Mouse (Mus musculus): ENCODE results near the gene Prickle2.
A peak's percentile ranks its signal among the peaks of the same experiment; 100 is the strongest.

Prickle2 gene

DNA sequence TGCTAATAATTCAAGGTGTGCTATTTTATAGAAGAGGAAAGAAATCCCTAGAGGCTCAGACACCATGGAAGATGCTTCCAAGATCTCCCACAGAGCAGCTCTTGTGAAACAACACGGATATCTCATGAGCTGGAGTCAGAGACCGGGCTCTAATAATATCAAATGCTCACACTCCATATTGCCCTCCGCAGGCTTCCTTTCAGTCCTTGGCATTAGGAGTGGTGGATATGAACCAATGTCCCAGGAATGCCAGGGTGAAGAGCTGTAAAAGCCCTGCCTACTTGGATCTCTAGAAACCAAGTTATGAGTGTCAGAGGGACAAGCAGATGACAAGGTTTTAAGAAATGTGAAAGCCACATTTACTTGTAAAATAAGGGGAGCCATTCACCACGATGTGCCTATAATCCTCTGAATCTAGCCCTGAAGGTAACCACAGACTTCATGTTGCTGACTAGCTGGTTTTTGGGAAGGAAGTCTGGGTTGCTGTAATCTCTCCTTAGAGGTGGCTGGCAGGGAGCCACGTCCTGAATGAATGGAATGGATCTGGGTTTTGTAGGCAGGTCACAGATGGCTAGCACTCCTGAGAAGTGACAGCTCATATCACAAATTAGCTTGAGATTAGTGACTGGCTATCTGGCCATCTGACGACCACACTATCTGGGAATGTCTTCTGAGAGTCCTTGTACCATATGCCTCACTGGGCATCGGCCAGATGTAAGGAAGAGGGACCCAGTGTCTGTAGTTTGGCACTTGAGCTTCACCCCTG is 278.4 kb downstream of the Prickle2 start:
- DNase-seq: peak in 1 of 2 experiments; percentile 19

DNA sequence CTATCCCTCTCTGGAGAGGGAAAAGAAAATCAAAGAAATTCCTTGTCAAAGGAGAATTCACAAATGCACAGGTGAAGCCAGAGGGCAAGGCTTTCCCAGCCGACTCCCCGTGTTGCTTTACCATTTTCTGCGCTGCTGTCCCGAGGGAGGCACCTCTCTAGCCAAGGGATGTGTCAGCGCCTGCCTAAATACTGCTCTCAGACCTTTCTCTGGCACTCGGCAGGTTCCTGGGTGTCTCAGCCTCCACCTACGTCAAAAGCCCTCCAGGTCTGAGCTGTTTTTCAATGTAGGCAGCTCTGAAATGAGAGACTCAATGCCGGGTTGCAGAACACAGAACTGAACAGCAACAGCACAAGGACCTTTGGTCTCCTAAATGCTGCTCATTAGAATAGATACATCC is 280.1 kb downstream of the Prickle2 start:
- no peak for DNase-seq

DNA sequence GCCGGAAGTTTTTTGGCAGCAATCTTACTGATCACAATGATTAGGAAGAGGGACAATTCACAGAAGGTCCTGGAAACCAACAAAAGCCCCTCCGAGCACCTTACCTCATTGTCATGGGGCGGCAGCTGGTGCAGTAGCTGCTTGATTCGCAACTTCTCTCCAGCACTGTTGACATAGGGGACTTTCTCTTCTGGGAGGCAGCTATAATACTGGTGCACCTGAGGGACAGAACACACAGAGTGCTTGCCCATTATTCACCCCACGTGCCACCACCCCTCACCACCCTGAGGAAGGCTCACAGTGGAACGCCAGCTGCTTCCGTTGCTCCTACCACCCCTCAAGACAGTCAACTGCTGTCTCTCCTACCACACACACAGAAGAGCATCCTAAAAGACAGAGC is 280.5 kb downstream of the Prickle2 start:
- no peak for DNase-seq

DNA sequence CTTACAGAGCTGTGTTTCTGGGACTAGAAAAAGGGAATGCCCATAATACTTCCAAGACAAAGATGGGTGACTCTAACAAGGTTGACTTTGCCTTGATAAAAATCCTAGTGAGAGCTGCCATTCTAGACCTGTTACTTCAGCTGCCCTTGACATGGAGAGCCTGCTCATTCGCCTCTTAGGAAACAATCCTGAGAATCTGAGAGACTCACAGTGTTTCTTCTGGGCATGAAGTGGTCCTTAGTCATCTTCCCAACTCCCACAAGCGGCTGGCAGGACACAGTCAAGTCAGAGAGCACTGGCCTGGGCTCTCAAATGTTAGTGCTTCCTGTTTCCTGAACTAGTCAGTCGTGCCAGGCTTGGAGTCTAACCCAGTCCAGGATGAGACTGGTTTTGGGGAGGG is 281.0 kb downstream of the Prickle2 start:
- no peak for DNase-seq

DNA sequence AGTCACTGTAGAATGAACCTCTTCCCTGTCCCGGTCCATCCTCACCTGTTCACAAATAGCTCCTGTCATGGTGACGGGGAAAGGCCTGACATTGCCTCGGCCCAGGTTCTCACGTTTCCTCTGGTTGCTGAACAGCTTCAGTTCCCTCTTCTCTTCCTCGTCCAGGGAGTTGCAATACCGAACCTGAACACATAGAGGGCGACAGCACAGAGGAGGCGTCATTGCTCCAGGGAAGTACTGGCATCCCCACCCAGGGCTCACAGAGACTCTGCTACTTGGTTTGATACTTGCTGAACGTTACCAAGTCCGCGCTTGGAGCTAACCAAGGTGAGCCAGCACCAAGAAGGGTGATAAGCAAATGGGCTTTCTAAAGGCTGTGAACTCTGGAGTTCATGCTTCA is 283.7 kb downstream of the Prickle2 start:
- peak; percentile 11 to 63 for DNase-seq

DNA sequence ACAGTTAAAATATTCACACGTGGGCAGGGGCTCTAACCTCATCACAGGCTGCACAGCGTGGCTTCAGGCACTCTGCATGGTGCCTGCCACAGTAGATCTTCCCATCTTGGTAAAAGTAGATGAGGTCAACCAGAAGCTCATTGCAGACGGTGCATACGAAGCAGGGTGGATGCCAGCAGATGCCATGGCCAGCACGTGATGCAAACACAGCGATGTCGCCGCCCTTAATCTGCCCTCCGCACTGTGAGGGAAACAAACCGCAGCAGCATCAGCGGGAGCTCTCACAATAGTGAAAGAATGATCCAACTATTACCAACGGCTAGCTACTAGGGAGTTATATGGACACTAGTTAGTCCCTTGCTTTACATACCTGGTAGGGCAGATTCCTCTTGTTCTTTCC is 285.8 kb downstream of the Prickle2 start:
- DNase-seq: no peak

DNA sequence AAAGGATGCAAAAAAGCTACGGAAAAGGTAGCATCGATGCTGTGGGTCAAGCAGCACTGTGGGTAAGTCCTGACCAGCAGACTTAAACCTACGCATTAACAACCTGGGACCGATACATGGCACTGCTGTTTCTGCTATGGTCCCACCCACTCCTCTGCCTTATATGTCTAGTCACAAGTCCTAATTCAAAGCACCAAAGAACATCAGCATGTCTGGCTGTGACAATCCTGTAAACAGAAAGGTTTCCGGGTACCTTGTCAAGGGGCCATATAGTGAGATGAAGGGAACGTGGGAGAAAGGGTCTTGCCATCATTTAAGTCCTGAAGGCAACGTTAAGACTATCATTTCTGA is 290.6 kb downstream of the Prickle2 start:
- no peak for DNase-seq

DNA sequence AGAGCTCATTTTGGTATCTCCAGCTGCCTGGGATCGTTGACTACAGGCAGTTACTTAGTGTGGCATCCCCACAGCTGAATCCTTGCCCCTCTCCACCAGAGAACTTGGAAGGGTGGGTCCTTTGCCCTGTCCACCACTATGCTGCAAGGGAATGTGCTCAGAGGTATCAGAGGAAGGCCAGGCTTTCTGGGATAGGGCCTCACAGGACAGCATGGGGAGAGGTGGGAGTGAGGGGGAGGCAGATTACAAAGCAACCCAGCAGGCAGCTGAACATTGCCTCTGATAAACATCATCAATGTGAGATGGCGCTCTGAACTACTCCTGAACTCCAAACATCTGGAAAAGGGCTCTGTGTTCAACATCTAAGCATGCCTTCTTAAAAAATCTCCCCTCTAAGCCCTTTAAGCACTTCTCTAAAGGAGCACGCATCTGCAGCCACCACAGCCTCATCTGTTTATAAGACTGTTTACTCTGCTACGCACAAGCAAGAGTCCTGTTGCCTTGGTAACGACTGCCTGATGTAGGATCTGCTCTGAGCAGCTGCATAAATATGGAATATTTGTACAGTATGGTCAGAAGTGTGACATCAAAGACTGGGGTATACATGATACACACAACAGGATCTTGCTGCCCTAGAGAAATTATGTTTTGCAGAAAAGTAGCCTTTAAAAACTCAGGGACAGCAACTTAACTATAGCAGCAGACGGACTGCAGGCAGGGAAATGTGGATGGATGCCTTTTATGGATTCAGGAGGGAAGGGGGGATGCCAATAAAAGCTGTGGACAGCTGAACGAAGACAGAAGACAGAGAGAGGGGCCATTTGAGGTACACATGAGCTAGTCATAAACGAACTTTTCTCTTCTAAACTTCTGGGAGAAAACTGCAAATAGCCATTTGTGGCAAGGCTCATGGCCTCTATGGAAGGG is 291.2 kb downstream of the Prickle2 start:
- no peak for DNase-seq

DNA sequence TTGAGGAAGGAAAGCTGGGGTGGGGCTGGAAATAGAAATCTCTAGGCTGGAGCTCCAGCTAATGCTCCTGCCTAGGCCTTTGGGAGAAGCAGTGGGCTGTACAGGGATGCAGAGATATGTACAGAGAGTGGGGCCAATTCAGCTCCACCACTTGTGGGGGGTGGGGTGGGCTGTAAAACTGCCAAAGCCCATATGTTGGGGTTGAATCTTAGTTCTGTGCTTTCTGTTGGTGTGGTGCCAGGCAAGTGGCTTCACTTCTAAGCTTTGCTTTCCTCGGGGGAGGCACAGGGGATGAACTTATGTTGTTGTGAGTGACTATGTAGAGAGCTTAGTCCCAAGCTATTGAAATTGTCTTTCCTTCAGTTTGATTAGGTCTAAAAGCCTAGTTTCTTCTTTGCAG is 292.0 kb downstream of the Prickle2 start:
- no peak for DNase-seq

DNA sequence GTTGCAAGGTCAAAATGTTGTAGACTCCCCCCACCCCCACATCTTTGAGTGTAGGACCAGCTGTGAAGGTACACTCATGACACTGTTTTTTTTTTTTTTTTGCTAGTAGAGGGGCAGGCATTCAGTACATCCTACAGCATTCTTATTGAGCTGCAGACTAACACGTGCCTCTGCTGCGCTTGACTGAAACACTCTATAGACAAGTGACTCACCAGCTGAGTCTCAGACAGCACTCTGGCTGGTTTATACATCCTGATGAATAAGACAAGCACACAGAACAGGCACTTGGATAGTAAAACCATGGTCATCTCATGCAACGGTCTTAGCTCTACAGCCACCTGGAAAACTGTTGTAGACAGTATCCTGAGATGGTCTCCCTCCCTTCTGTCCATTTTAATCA is 296.2 kb downstream of the Prickle2 start:
- no peak for DNase-seq

DNA sequence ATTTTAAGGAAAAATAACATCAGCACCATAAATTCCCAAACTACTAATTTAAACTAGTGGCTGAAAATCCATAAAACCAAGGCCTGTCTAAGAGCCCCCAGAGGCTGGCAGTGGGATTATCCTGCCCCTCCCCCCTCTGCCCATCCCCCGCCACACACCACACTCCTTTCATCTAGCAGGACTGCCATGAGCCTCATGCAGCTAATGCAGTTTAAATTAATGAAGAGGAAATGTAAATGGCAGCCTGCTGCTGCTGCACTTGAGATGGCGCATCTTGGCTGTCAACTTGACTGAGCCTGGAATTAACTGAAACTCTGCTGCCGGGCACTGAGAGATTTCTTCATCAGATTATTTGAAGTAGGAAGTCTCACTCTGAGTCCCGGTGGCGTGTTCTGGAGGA is 298.7 kb downstream of the Prickle2 start:
- no peak for DNase-seq

DNA sequence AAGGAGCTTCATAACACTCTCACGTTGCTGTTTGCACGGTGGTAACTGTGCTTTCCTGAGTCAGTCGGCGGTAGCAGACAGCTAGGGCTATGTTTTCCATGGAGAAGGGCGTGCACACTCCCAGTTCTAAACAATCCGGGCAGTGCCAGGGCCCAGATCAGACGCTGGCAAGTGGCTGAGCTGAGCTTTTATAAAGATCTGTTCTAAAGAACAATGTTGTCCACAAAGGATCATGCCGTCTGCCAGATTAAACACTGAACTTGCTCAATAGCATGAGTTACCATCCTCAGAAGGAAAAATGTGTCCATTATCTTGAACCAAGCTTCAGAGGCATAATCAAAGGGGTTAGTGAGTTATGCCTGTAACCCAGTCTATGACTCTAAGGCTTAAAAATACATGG is 300.4 kb downstream of the Prickle2 start:
- no peak for DNase-seq

DNA sequence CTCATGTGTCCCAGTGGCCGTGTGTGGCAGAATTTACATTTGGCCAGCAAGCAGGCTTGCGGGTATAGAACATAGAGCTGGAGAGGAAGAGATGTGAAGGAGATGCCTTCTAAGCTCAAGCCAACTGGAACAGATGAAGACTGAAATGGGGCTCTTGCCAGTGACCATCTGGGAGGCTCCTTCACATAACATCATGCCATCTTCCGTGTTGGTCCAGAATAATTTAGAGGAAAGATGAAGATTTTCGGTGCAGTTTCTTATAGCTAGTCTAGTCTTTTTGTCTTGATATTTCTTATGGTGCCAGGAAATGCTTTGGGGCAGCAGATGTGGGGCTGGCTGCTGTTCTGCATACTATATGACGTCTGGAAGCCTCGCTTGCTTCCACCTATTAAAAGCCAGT is 308.1 kb downstream of the Prickle2 start:
- DNase-seq: no peak

DNA sequence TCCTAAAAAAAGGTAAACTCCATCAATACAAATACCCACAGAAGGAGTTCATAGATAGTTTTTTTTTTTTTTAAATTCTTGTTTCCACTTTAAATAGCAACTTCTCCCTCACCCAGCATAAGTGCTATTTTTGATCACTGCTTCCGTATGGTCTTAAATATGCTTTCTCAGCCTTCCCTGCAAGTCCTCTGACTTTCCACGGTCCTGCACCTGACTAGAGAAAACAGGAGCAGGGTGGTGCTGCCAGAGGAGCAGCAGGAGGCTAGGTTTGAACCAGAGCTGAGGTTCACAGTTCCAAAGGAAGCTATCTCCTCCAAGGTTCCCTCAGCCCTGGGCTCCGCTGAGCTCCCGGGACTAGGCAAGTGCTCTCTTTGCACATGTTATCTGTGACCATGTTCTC is 310.4 kb downstream of the Prickle2 start:
- DNase-seq: no peak

DNA sequence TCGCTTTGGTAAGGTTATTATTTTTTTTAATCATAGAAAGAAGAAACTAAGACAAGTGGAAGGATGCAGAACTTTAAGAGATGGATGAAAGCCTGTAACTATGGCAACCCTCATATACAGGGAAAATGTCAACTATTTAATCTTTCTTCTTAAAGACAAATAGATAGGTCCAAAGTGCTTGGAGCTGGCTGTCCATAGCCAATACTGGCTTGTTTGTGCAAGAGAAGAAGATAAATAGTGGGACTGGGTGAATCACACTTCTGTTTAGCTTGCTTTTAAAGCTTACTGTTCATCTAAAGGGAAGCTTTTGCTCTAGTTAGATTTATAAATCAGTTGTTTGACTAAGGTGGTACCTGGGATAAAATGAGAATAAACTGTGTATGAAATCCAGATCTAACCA is 310.8 kb downstream of the Prickle2 start:
- DNase-seq: no peak

DNA sequence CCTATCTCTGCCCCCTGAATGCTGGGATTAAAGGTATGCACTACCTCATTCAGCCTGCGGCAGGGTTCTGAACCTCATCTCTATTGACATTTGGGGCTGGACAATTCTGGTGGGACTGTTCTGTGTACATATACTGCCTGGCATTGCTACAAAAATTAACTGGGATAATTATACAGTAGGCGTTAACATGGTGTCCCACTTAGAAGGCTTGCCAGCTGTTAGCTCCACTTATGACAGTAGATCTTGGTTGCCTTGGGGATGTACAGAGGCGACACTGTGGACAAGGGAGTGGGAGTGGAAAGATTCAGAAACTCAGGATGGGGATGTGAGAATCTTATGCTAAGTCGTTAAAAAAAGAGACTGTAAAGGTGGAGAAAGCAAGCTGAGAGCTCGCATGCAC is 311.3 kb downstream of the Prickle2 start:
- no peak for DNase-seq

DNA sequence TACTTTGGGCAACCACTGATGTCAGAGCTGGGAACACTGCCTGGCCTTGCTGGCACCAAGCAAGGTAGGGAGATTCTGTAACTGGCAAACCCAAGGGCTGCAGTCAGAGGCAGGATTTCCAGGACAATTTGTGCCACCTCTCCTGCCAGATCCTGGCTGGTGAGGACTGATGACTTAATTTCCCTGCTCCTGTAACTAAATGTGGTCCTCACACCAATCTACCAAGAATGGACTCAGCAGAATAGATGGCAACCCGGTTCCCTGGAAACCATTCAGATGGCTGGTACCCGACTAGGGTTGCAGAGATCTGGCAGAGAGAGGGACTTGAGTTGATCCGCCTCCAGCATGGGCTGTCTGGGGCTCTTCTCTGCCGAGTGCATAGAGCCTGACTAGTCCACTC is 315.6 kb downstream of the Prickle2 start:
- no peak for DNase-seq

DNA sequence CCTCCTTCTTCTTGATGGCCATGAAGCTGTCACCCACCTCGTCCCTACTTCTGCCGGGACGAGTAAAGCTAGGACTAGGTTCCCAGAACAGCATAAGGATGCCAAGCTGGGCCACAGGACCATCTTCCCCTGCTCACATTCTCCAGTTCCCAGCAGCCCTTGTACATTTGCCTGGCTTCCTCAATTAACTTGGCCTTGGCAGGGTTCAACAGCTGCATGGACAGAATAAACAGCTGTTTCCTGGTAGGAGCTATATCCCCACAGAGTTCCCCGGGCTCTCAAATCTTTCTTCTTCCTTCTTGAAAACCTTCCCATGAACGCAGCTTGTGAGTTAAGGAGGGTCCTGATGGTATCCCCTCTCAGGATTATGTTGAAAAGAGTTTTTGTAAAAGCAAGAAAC is 317.3 kb downstream of the Prickle2 start:
- DNase-seq: no peak

DNA sequence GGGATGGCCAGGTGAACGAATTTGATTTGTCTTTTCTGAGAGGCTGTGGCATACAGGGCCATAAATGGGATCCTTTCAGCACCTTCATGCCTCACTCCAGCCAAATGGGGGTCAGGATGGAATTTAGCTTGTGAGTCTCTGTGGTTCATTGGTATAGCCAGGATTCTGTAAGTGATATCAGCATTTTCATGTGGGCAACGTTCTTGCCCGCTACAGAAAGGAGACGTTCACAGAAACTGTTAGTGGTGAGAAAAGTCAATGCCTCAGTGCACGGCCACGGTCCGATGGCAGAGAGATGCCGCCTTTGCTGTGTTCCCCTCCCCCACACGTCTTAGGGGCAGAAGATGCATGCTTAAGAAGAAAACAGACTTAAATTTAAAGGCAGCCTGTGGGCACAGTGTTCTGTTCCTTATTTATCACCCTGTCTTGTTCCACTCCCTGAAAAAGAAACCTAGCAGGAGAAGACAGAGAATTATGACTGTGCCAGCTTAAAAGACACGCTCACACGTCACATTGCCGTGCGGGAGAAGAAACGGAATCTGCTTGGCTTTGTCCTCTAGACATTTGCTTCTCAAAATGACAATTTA is 322.7 kb downstream of the Prickle2 start:
- no peak for DNase-seq

DNA sequence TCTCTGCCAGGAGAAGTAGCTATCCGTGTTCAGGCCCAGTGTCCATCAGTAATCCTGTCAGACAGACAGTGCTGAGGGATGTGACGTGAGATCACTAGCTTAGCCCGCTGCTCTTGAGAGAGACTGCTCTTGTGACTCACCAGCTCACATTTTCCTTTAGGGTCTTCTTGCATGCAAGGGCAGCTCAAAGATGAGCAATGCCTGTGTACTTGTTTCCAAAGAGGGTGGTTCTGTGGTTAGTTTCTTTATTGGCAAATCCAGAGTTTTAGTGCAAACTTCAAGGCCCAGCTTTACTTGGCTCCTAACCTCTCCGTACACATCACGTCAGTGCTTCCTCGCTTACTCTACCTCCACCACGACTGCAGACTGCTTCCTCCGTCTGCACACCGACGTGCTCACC is 324.9 kb downstream of the Prickle2 start:
- no peak for DNase-seq

DNA sequence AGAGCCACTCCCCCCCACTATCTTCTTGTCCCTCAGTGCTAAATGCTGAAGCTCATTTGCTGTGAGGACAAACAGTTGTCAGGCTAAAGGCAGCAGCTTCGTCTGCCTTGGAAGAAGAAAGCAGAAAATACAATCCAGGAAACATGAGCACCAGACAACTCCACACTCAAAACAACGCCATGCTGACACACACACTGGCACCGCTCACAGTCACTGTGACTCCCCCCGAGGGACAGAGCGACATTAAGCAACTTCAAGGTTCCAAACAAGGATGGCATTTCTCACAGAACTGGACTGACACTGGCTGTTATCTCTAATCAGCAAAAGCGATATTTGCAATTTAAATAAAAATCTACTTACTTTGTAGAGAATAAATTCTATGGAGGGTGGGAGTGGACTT is 331.1 kb downstream of the Prickle2 start:
- no peak for DNase-seq

DNA sequence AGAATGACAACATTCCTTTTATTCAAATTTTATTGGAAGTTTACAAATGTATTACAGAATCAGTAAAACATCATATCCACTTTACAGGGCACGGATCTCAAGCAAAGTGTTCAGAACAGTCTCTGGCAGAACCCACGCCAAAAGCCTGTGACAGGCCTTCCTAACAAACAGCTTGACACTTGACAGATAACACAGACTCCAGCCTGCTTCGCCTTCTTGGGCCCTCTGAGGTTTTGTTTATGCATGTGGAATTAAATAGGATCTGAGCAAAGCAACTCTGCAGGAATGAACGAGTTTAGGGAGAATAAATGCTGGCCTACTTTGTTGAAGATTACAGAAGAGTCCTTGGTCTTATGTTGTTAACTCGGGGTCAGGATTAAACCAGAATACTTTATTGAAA is 335.1 kb downstream of the Prickle2 start:
- DNase-seq: no peak

DNA sequence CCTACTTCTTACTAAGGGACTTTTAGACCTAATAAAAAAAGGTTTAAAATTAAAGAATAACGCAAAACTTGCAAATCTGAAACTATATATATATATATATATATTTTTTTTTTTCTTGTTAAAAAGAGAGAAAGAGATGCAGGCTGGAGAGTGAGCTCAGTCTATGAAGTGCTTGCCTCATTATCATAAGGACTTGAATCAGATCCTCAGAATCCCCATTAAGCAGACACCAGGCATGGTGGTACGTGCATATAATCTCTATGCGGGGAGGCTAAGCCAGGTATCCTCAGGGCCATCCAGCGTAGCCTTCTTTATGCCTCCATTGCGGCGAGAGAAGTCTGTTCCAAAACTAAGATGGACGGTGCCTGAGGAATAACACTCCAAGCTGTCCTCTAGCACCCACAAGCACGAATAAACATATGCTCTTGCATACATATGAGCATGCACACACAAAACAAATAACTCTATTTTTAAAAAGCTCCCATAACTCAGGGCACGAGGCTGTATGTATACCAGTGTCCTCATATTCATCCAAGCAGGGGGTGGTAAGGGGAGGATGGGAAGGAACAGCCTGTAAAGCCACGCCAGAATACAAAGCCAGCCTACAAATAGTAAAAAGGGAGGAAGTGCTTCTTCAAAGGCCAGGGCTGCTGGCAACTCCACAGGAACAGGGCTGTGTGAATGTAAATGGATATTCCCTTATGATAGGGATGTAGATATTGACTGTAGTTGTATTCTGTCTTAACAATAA is 358.5 kb downstream of the Prickle2 start:
- DNase-seq: no peak

Measured in kidney, postnatal 36 days (tissue).